Mouse (Mus musculus) megakaryocyte, adult 5-6 weeks (primary cell): ENCODE data around the gene Olfr937. TPM values are rescaled to one million over a fixed set of nuclear protein-coding genes. Genes with fewer than 3 reads are reported as not detected.

Experiments used
- ATAC-seq: 2 replicates; pipeline ENCODE4 v1.8.0; 2016; ENCODE audit warnings: mild to moderate bottlenecking, inconsistent platforms; ENCODE audit not compliant: poor library complexity, severe bottlenecking
- total RNA-seq, 2 experiments: library from RNA; stranded (forward) in 1 of 2; stranded (reverse) in 1 of 2; fragments of 153-499, 151-499 nt in 1 of 2; fragments of 221-1000, 200-1000 nt in 1 of 2; gene quantifications; 2 replicates each; pipeline versions ENCODE4 v1.2.3 to v1.2.4; 2015 to 2017

The Olfr937 gene
- total RNA-seq (2015): not detected in 2 replicates
- total RNA-seq (2017): not detected in 2 replicates

- ATAC-seq: no peak
Measured at GRCm38 (mm10) chr9:39064851-39065250, at the start of gene Olfr937. Gene Olfr937 (minus strand): TSS chr9:39064951.

- ATAC-seq: no peak
Measured at GRCm38 (mm10) chr9:39078787-39079186, 14.0 kb upstream of the Olfr937 start, which contains the start of gene Olfr938. Gene Olfr938 (minus strand): TSS chr9:39078887.

GRCm38 (mm10) chr9:39023277-39023676, 41.5 kb downstream of the Olfr937 start, which contains the start of gene Olfr146:
Gene Olfr146 (minus strand): TSS chr9:39023377.
- no peak for ATAC-seq

Other genes starting within 250 kb of the Olfr937 start
- not detected in 2 replicates for gene Olfr923, start 238.4 kb downstream of the Olfr937 start, total RNA-seq (2015)
- gene Olfr923, start 238.4 kb downstream of the Olfr937 start, total RNA-seq (2017): not detected in 2 replicates
- not detected in 2 replicates for gene Olfr924, start 220.5 kb downstream of the Olfr937 start, total RNA-seq (2015)
- gene Olfr924, start 220.5 kb downstream of the Olfr937 start, total RNA-seq (2017): not detected in 2 replicates
- gene Olfr26, start 209.9 kb downstream of the Olfr937 start, total RNA-seq (2015): not detected in 2 replicates
- not detected in 2 replicates for gene Olfr26, start 209.9 kb downstream of the Olfr937 start, total RNA-seq (2017)
- not detected in 2 replicates for gene Olfr926, start 187.8 kb downstream of the Olfr937 start, total RNA-seq (2015)
- not detected in 2 replicates for gene Olfr926, start 187.8 kb downstream of the Olfr937 start, total RNA-seq (2017)
- not detected in 2 replicates for gene Olfr930, start 135.1 kb downstream of the Olfr937 start, total RNA-seq (2015)
- gene Olfr930, start 135.1 kb downstream of the Olfr937 start, total RNA-seq (2017): not detected in 2 replicates
- not detected in 2 replicates for gene Olfr933, start 92.6 kb downstream of the Olfr937 start, total RNA-seq (2015)
- gene Olfr933, start 92.6 kb downstream of the Olfr937 start, total RNA-seq (2017): not detected in 2 replicates
- gene Olfr934, start 76.6 kb downstream of the Olfr937 start, total RNA-seq (2015): not detected in 2 replicates
- not detected in 2 replicates for gene Olfr934, start 76.6 kb downstream of the Olfr937 start, total RNA-seq (2017)
- not detected in 2 replicates for gene Olfr935, start 65.3 kb downstream of the Olfr937 start, total RNA-seq (2015)
- gene Olfr935, start 65.3 kb downstream of the Olfr937 start, total RNA-seq (2017): not detected in 2 replicates
- gene Olfr146, start 41.6 kb downstream of the Olfr937 start, total RNA-seq (2015): not detected in 2 replicates
- not detected in 2 replicates for gene Olfr146, start 41.6 kb downstream of the Olfr937 start, total RNA-seq (2017)
- gene Olfr938, start 13.9 kb upstream of the Olfr937 start, total RNA-seq (2015): not detected in 2 replicates
- not detected in 2 replicates for gene Olfr938, start 13.9 kb upstream of the Olfr937 start, total RNA-seq (2017)
- gene Olfr27, start 63.2 kb upstream of the Olfr937 start, total RNA-seq (2015): not detected in 2 replicates
- not detected in 2 replicates for gene Olfr27, start 63.2 kb upstream of the Olfr937 start, total RNA-seq (2017)
- not detected in 2 replicates for gene Olfr943, start 101.4 kb upstream of the Olfr937 start, total RNA-seq (2015)
- not detected in 2 replicates for gene Olfr943, start 101.4 kb upstream of the Olfr937 start, total RNA-seq (2017)
- not detected in 2 replicates for gene Olfr944, start 137.0 kb upstream of the Olfr937 start, total RNA-seq (2015)
- not detected in 2 replicates for gene Olfr944, start 137.0 kb upstream of the Olfr937 start, total RNA-seq (2017)
- not detected in 2 replicates for gene Olfr1537, start 185.0 kb upstream of the Olfr937 start, total RNA-seq (2015)
- gene Olfr1537, start 185.0 kb upstream of the Olfr937 start, total RNA-seq (2017): not detected in 2 replicates
- gene Olfr945, start 211.9 kb upstream of the Olfr937 start, total RNA-seq (2015): not detected in 2 replicates
- gene Olfr945, start 211.9 kb upstream of the Olfr937 start, total RNA-seq (2017): not detected in 2 replicates